Mouse (Mus musculus) brain, embryonic 14.5 days (tissue): ENCODE measurements at regions not wholly inside any gene's neighbourhood (a gene's known extent, or its start where the extent isn't known, plus 50 kb on each side); places are given as distances from the start of the nearest gene placed in this dataset.

Experiments used
- CTCF ChIP-seq: fragments of 200-500 bp; IDR thresholded peaks from 2 replicates; pipeline ENCODE4 v1.5.1; 2012; ENCODE audit warnings: inconsistent platforms, mild to moderate bottlenecking, moderate library complexity, borderline replicate concordance; ENCODE audit not compliant: insufficient read depth, insufficient read length; ENCODE audit errors: extremely low read depth
- POLR2A ChIP-seq: fragments of 200-500 bp; IDR thresholded peaks from 2 replicates; pipeline ENCODE4 v1.6.1; 2012; ENCODE audit warnings: mild to moderate bottlenecking, inconsistent platforms, borderline replicate concordance; ENCODE audit not compliant: poor library complexity, insufficient read depth, insufficient read length, severe bottlenecking; ENCODE audit errors: extremely low read depth

DNA sequence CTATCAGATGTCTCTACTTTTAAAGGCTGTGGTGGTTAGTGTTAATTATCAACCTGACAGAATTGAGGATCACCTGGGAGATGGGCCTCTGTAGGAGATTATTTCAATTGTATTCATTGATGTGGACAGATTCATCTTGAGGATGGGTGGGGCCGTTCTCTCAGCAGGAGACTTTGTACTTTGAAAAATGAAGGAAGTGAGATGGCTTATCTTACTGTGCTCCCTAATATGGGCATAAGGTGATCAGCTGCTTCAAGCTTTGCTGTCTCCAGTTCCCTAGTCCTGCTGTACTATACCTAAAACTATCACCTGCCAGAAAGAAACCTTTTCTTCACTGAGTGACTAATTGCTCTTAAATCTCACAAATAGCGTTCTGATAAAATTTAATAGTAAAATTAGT lies 159.4 kb downstream of the Rad51ap2 start:
- TF ChIP-seq CTCF (no peak), POLR2A (no peak)
